Mouse (Mus musculus) liver, postnatal 0 days (tissue): Measurements from ENCODE around the gene Dclk1. TPM values are rescaled to one million over a fixed set of nuclear protein-coding genes. Genes with fewer than 3 reads are reported as not detected.

Experiments
- ATAC-seq: fragments of 200-750 bp; cut with Nextera tagmentation; 2 replicates; pipeline ENCODE4 v1.8.0; 2017; ENCODE audit warnings: mild to moderate bottlenecking, moderate library complexity
- DNase-seq: peaks from one replicate; pipeline ENCODE4 v3.0.0-alpha.2; 2016
- H3K27ac ChIP-seq: fragments of 300-500 bp; sonication (generic); 2 replicates; pipeline ENCODE4 v1.5.1; 2014; ENCODE audit warnings: antibody characterized with exemption, moderate library complexity, mild to moderate bottlenecking, low read depth
- H3K27me3 ChIP-seq: fragments of 300-500 bp; sonication (generic); 2 replicates; pipeline ENCODE4 v1.6.1; 2014; ENCODE audit warnings: low read length, control low read depth, mixed read lengths; ENCODE audit not compliant: insufficient read depth
- H3K36me3 ChIP-seq: fragments of 300-500 bp; sonication (generic); replicated peaks from 2 replicates; pipeline ENCODE4 v1.6.1; 2014; ENCODE audit warnings: mild to moderate bottlenecking, control low read depth, low read length, moderate library complexity, mixed read lengths; ENCODE audit not compliant: insufficient read depth
- H3K4me1 ChIP-seq: fragments of 300-500 bp; sonication (generic); 2 replicates; pipeline ENCODE4 v1.6.1; 2014; ENCODE audit warnings: antibody characterized with exemption, mild to moderate bottlenecking, control low read depth; ENCODE audit not compliant: insufficient read depth
- H3K4me2 ChIP-seq: fragments of 300-500 bp; sonication (generic); 2 replicates; pipeline ENCODE4 v1.6.1; 2014; ENCODE audit warnings: low read depth, mild to moderate bottlenecking, low read length, moderate library complexity, mixed read lengths
- H3K4me3 ChIP-seq: fragments of 300-500 bp; sonication (generic); 2 replicates; pipeline ENCODE4 v1.5.1; 2014; ENCODE audit warnings: low read depth, low read length
- H3K9ac ChIP-seq: fragments of 300-500 bp; sonication (generic); replicated peaks from 2 replicates; pipeline ENCODE4 v1.6.1; 2014; ENCODE audit warnings: mild to moderate bottlenecking, moderate library complexity
- H3K9me3 ChIP-seq: fragments of 300-500 bp; sonication (generic); 2 replicates; pipeline ENCODE4 v1.6.1; 2016; ENCODE audit warnings: mild to moderate bottlenecking, control low read depth, low read length, mixed read lengths
- CTCF ChIP-seq: sonication (generic); IDR thresholded peaks from 2 replicates; pipeline ENCODE4 v1.5.1; 2016; ENCODE audit warnings: antibody characterized with exemption, low read depth
- EP300 ChIP-seq: IDR thresholded peaks from 2 replicates; pipeline ENCODE4 v1.6.1; 2016; ENCODE audit warnings: antibody characterized with exemption, low read depth, mild to moderate bottlenecking
- WGBS: fragments of 180-500 bp; shearing (Covaris S2); extraction: QIAGEN DNeasy Blood & Tissue Kit; methylation state at CpG from one replicate; pipeline ENCODE4 v1.1.7; 2014; ENCODE audit not compliant: insufficient replicate concordance; 5-methylcytosine and 5-hydroxymethylcytosine counted together
- polyA plus RNA-seq: library from polyadenylated mRNA; unstranded; fragments of >200 nt; fragmentation: Nextera tagmentation; extraction: Ambion mirVana; gene quantifications from 2 replicates; pipeline ENCODE4 v1.2.1, GENCODE M21; 2015

Dclk1 gene
- polyA plus RNA-seq, 1 experiment from 2014 or later, result 0.11 TPM

- H3K36me3 ChIP-seq, result no peaks in the 10 kb centered on the region
- TF ChIP-seq EP300 (no peak), CTCF (no peak)
- 71% methylated on average over 8 of the region's 8 CpGs for WGBS
- H3K4me3 ChIP-seq, result no peak overlapping the region
- H3K27me3 ChIP-seq, result no peaks in the 10 kb centered on the region
- H3K4me2 ChIP-seq, result no peak overlapping the region
- ATAC-seq, result no peak
- H3K4me1 ChIP-seq, result no peaks in the 10 kb centered on the region
- H3K27ac ChIP-seq, result no peak overlapping the region
- DNase-seq, result no peak
- H3K9ac ChIP-seq, result no peak overlapping the region
- H3K9me3 ChIP-seq, result no peaks in the 10 kb centered on the region
These were observed 73.7 kb downstream of the Dclk1 start for GRCm38 (mm10) chr3:55315827-55316226.

- H3K4me2 ChIP-seq, result no peak overlapping the region
- H3K27me3 ChIP-seq, result no peaks in the 10 kb centered on the region
- WGBS, result 79% methylated on average over 1 of the region's 1 CpGs
- H3K4me3 ChIP-seq, result no peak overlapping the region
- no peaks in the 10 kb centered on the region for H3K4me1 ChIP-seq
- no peak overlapping the region for H3K9ac ChIP-seq
- H3K27ac ChIP-seq, result no peak overlapping the region
- DNase-seq (no peak), ATAC-seq (no peak)
- H3K9me3 ChIP-seq, result no peaks in the 10 kb centered on the region
- no peaks in the 10 kb centered on the region for H3K36me3 ChIP-seq
- no peak for TF ChIP-seq EP300
- no peak for TF ChIP-seq CTCF
These were observed 75.9 kb downstream of the Dclk1 start for GRCm38 (mm10) chr3:55318021-55318420.

- WGBS, result 83% methylated on average over 3 of the region's 3 CpGs
- ATAC-seq (no peak), DNase-seq (no peak)
- H3K27ac ChIP-seq, result no peak overlapping the region
- no peak overlapping the region for H3K4me3 ChIP-seq
- no peak overlapping the region for H3K4me2 ChIP-seq
- H3K9ac ChIP-seq, result no peak overlapping the region
- H3K27me3 ChIP-seq, result no peaks in the 10 kb centered on the region
- H3K36me3 ChIP-seq, result no peaks in the 10 kb centered on the region
- H3K4me1 ChIP-seq, result no peaks in the 10 kb centered on the region
- H3K9me3 ChIP-seq, result no peaks in the 10 kb centered on the region
- no peak for TF ChIP-seq CTCF
These were observed 78.4 kb downstream of the Dclk1 start for GRCm38 (mm10) chr3:55320572-55320971.

- TF ChIP-seq EP300 (no peak), CTCF (no peak)
- Histone ChIP-seq H3K4me2 (no peak overlapping the region), H3K9ac (no peak overlapping the region), H3K27ac (no peak overlapping the region), H3K4me3 (no peak overlapping the region), H3K36me3 (no peaks in the 10 kb centered on the region), H3K9me3 (no peaks in the 10 kb centered on the region), H3K27me3 (no peaks in the 10 kb centered on the region), H3K4me1 (no peaks in the 10 kb centered on the region)
- 29% methylated on average over 1 of the region's 1 CpGs for WGBS
- no peak for DNase-seq
- ATAC-seq, result no peak
These were observed 81.9 kb downstream of the Dclk1 start for GRCm38 (mm10) chr3:55324029-55324428.

- Histone ChIP-seq H3K9me3 (no peaks in the 10 kb centered on the region), H3K27ac (no peak overlapping the region), H3K27me3 (no peaks in the 10 kb centered on the region), H3K36me3 (no peaks in the 10 kb centered on the region), H3K4me1 (no peaks in the 10 kb centered on the region), H3K4me3 (no peak overlapping the region), H3K4me2 (no peak overlapping the region), H3K9ac (no peak overlapping the region)
- WGBS, result 76% methylated on average over 4 of the region's 4 CpGs
- no peak for ATAC-seq
- DNase-seq, result no peak
- TF ChIP-seq CTCF (no peak), EP300 (no peak)
These were observed 88.3 kb downstream of the Dclk1 start for GRCm38 (mm10) chr3:55330496-55330895.

GRCm38 (mm10) chr3:55331694-55332093 is 89.5 kb downstream of the Dclk1 start:
- no peak for ATAC-seq
- Histone ChIP-seq H3K9me3 (no peaks in the 10 kb centered on the region), H3K4me1 (no peaks in the 10 kb centered on the region), H3K27me3 (no peaks in the 10 kb centered on the region), H3K27ac (no peak overlapping the region), H3K36me3 (no peaks in the 10 kb centered on the region), H3K9ac (no peak overlapping the region), H3K4me2 (no peak overlapping the region), H3K4me3 (no peak overlapping the region)
- TF ChIP-seq EP300, result no peak
- TF ChIP-seq CTCF, result peak; percentile 25
- DNase-seq, result no peak

GRCm38 (mm10) chr3:55333511-55333910 is 91.3 kb downstream of the Dclk1 start:
- Histone ChIP-seq H3K9me3 (no peaks in the 10 kb centered on the region), H3K27ac (no peak overlapping the region), H3K4me1 (no peaks in the 10 kb centered on the region), H3K36me3 (no peaks in the 10 kb centered on the region), H3K27me3 (no peaks in the 10 kb centered on the region), H3K4me3 (no peak overlapping the region), H3K4me2 (no peak overlapping the region), H3K9ac (no peak overlapping the region)
- 66% methylated on average over 3 of the region's 3 CpGs for WGBS
- TF ChIP-seq CTCF (no peak), EP300 (no peak)
- DNase-seq (no peak), ATAC-seq (no peak)
